Mouse (Mus musculus): ENCODE measurements around the gene Rbm17.

GRCm38 (mm10) chr2:11616846-11617245 is 12.9 kb upstream of the Rbm17 start:
- TF ChIP-seq CTCF (IDR thresholded peaks at IDR 0.05; ENCODE audit: low read depth, low read length) (no peak), POLR2A (IDR thresholded peaks at IDR 0.05; ENCODE audit: borderline replicate concordance, low read depth, low read length) (no peak)
